Mouse (Mus musculus) T-helper 2 cell (primary cell): ENCODE measurements around the gene Zfp661.
"Not testable (repeated sequence)": the region's sequence is repeated elsewhere in the genome, so short reads cannot be mapped to it uniquely, and the experiment has no call there.

Source experiments
- in situ Hi-C: fragments of 300-600 bp; cut with MboI, MseI; formaldehyde crosslinking; loops from one replicate; pipeline ENCODE4 v1.15.1; 2025; ENCODE audit warnings: high pct_unique_total_duplicates

The Zfp661 gene

GRCm38 (mm10) chr2:127586694-127587513, at the start of gene Zfp661, which contains the start of gene Mrps5:
Gene Zfp661 (minus strand): TSS chr2:127587094.
Gene Mrps5 (plus strand): TSS chr2:127587222.
- in situ Hi-C loops: no loop called here

- in situ Hi-C loops: no loop called here
These were observed 48.7 kb upstream of the Zfp661 start for GRCm38 (mm10) chr2:127635581-127635980.

- in situ Hi-C loops: no loop called here
These were observed 45.7 kb upstream of the Zfp661 start for GRCm38 (mm10) chr2:127632601-127633000.

- in situ Hi-C loops: no loop called here
These were observed 41.2 kb upstream of the Zfp661 start for GRCm38 (mm10) chr2:127627990-127628570.

GRCm38 (mm10) chr2:127627354-127627753, 40.5 kb upstream of the Zfp661 start:
- in situ Hi-C loops: no loop called here

GRCm38 (mm10) chr2:127625659-127626058, 38.8 kb upstream of the Zfp661 start:
- in situ Hi-C loops: no loop called here

GRCm38 (mm10) chr2:127624786-127625185, 37.9 kb upstream of the Zfp661 start:
- in situ Hi-C loops: no loop called here

- in situ Hi-C loops: no loop called here
These were observed 35.2 kb upstream of the Zfp661 start for GRCm38 (mm10) chr2:127622065-127622464.

GRCm38 (mm10) chr2:127619311-127619710, 32.4 kb upstream of the Zfp661 start:
- in situ Hi-C loops: no loop called here

GRCm38 (mm10) chr2:127612288-127612687, 25.4 kb upstream of the Zfp661 start:
- in situ Hi-C loops: loop anchor here (5.0 kb wide), 1 partner anchor 70 kb away; no protein-coding TSS in a partner anchor

- in situ Hi-C loops: loop anchor here (5.0 kb wide), 1 partner anchor 71 kb away; no protein-coding TSS in a partner anchor
These were observed 24.5 kb upstream of the Zfp661 start for GRCm38 (mm10) chr2:127611386-127611785.

- in situ Hi-C loops: no loop called here
These were observed 22.1 kb upstream of the Zfp661 start for GRCm38 (mm10) chr2:127608986-127609385.

GRCm38 (mm10) chr2:127608234-127608633, 21.3 kb upstream of the Zfp661 start:
- in situ Hi-C loops: no loop called here

- in situ Hi-C loops: no loop called here
These were observed 18.3 kb upstream of the Zfp661 start for GRCm38 (mm10) chr2:127605203-127605602.

GRCm38 (mm10) chr2:127603383-127603782, 16.5 kb upstream of the Zfp661 start:
- in situ Hi-C loops: not testable (repeated sequence)

GRCm38 (mm10) chr2:127590840-127591239, 3.9 kb upstream of the Zfp661 start:
- in situ Hi-C loops: no loop called here

- in situ Hi-C loops: no loop called here
These were observed 3.3 kb upstream of the Zfp661 start for GRCm38 (mm10) chr2:127590204-127590603.

GRCm38 (mm10) chr2:127588897-127589296, 2.0 kb upstream of the Zfp661 start:
- in situ Hi-C loops: no loop called here

GRCm38 (mm10) chr2:127587514-127587844, 585 bp upstream of the Zfp661 start:
- in situ Hi-C loops: no loop called here

- in situ Hi-C loops: no loop called here
These were observed 2.4 kb downstream of the Zfp661 start for GRCm38 (mm10) chr2:127584436-127584858.

GRCm38 (mm10) chr2:127573322-127573721, 13.6 kb downstream of the Zfp661 start:
- in situ Hi-C loops: no loop called here

GRCm38 (mm10) chr2:127559070-127559966, 27.6 kb downstream of the Zfp661 start:
- in situ Hi-C loops: loop anchor here (5.0 kb wide), 1 partner anchor 57 kb away; no protein-coding TSS in a partner anchor
